Mouse (Mus musculus) layer of hippocampus, postnatal 36 days (tissue): Measurements from ENCODE around the gene Uba3. TPM values are rescaled to one million over a fixed set of nuclear protein-coding genes. Genes with fewer than 3 reads are reported as not detected.
A peak's percentile ranks its signal among the peaks of the same experiment; 100 is the strongest.

ENCODE experiments used
- DNase-seq, 2 experiments: peaks; one replicate each; pipeline ENCODE4 v3.0.0; 2022
- total RNA-seq, 2 experiments: library from RNA; stranded (reverse); gene quantifications; 2 replicates each; pipeline ENCODE4 v1.2.3; 2021

The Uba3 gene
- total RNA-seq, 2 experiments from 2014 or later: 72.2 to 78.4 TPM

DNA sequence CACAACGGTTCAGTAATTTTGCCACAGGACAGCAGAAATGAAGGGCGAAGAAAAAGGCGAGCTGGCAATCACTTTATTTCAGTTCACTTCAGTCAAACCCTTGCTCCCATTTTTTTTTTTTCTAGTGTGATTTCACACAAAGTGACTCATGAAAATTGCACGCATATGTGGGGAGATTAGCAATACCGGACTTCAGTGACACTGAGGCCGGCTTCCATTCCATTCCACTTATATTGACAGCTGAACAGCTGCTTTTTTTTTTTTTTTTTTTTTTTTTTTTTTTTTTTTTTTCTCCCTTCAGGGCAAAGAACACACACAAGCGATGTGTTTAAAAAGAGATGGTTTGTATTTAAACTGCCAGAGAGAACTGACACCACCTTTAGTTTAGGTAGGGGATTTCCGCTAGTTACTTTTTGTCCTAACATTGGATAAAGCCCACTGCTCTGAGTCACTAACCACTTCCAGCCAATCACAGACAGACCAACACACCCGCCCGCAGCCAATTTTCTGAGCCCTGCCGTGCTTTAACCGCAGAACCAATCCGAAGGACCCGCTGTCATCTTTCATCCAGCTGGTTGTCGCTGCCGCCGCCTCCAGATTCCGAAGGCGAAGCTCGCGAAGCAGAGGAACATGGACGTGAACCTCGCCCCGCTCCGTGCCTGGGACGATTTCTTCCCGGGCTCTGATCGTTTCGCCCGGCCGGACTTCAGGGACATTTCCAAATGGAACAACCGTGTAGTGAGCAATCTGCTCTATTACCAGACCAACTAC, 4.9 kb upstream of the Uba3 start, which contains the start of gene Arl6ip5:
Gene Arl6ip5, plus strand, starts transcription at position 499 of the 771 bp plus-strand sequence.
- peak; percentile 88 to 90 for DNase-seq

DNA sequence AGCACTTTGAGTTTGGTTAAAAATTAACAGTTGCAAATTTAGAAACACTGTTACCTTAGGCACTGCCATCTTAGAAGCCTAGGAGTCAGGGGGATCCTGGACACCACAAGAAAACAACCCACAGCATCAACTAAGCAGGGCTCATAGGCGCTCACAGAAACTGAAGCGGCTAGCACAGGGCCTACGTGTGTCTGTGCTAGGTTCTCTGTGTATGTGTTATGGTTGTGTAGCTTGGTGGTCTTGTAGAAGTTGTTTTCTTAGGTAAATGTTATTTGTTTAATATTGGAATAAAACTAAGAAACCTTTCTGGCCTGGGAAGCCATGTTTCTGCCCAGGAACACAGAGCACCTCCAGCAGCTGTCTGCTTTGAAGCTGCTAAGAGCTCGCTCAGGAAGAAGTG, 4.3 kb upstream of the Uba3 start:
- no peak for DNase-seq

DNA sequence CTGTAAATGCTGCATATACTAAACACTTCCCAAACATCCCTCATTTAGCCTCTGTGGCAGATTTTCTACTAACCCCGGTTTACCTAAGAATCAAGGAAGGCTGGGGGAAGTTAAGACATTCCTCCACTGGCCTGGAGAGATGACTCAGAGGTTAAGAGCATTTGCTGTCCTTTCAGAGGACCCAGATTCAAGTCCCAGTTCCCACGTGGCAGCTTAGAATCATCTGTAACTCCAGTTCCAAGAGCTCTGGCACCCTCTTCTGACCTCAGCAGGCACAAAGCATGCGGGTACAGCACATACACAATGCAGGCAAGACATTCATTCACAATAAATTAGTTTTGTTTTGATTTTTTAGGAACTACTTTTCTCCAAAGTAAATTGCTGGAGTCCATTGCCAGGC, 3.8 kb upstream of the Uba3 start:
- no peak for DNase-seq

- DNase-seq: no peak
Observed at GRCm38 (mm10) chr6:97208406-97208805, 3.0 kb upstream of the Uba3 start.

DNA sequence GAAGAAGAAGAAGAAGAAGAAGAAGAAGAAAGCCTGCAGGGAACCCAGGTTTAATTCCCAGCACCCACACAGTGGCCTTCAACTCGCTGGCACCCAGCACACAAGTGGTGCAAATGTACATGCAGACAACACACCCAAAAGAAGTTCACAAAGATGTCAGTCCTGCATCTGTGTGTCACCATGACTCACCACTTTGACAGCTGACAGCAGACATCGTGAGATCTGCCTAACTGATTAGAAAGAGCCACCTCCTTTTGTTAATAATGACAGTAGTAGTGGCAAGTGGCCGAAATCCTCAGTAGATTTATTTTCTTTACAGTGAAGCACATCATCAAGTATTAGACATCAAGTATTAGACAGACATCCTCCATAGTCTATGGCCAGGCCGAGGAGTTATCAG, 1.6 kb upstream of the Uba3 start:
- DNase-seq: no peak

DNA sequence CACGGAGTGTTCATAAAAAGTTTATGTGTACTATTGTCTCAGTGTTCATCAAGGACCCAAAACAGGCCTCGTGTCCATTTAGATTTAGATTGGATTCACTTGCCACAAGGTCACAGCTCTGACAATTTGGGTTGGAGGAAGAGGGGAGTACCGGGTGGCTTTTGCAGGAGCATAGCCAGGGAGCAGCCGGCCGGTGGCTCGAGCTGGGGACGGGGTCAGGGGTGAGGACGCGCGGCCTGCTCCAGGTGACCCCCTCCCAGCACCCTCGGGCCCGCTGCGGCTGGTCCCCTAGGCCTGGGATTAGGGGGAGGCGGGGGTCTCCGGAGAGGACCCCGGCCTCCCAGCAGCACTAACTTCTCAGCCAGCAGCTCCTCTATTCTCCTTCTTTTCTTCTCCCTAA, 495 bp downstream of the Uba3 start:
- DNase-seq: no peak

DNA sequence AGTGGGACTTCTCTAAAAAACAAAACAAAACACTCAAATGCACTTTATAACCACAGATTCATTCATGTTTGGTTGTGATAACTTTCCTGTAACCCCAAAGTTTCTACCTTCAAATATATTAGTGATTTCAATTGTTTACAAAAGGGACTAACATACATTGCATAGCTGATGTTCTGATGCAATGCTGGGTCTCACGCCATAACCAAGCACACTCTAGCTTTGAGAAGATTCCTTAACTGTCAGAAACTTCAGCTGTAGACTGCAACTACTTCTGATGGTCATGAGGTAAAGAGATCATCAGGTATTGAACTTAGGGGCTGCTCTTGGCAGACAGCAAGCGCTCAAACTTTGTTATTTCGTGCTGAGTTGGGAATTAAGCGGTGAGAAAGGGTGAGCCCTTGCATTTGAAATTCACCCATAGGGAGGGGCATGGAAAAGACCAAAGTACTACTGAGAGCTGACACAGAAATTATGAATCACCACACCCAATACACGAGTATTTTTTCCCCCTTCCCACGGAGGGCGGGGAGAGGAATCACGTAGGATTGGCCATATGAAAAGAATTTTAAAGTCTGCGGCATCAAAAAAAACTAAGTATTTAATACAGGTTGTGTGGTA, 1.1 kb downstream of the Uba3 start:
- no peak for DNase-seq

DNA sequence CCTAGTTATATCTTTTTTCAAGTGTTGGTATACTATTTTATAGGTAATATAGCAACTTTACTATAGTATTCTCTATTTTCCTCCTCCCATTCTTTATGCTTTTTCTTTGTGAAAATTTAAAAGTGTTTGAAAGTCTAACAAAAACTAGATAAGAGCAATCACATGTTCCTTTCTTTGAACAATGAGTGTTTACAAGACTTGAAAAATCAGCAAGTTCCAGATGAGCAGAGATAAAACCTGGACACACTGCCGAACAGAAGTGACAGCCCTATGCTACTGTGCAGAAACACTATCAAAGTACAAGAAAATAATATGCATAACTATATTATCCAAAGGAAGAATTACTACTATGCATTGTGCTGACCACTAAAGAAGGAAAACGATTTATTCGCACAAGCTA, 3.0 kb downstream of the Uba3 start:
- no peak for DNase-seq

DNA sequence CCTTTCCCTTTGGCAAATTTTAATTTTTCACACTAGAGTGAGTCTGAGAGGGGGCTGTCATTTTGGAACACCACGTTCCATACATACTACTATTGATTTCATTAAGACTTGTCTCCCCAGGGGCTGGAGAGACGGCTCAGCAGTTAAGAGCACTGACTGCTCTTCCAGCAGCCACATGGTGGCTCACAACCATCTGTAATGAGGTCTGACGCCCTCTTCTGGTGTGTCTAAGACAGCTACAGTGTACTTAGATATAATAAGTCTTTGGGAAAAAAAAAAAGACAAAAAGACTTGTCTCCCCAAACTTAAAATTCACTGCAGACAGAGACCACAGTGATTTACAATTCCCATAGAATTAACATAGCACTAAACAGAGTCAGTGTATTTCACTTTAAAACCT, 5.0 kb downstream of the Uba3 start:
- DNase-seq: no peak

DNA sequence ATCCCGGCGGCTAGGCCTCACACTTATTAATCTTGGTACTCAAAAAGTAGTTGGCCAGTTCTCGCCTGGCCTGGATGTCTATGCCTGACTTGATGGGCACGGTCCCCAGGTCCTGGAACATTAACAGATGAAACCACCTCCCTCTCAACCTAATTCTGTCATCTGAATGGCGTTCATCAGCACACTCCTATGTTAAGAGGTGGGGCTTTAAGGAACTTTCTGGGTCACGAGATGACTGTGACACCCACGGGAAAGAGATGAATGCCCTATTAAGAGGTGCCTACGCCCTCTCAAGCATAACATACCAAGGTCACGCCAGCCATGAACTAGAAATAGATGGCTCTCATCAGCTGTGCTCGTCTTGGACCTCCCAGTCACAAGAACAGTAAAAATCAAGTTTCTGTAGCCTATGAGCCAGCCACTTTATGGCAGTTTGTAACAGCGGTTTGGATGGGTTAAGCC, 26.0 kb downstream of the Uba3 start:
- no peak for DNase-seq

- DNase-seq: peak; percentile 95
Observed at GRCm38 (mm10) chr6:97178491-97179366, 26.7 kb downstream of the Uba3 start, which contains the start of gene Tmf1. Tmf1 (minus strand) TSS chr6:97179122.

- DNase-seq: no peak
Observed at GRCm38 (mm10) chr6:97175716-97176115, 29.7 kb downstream of the Uba3 start.

DNA sequence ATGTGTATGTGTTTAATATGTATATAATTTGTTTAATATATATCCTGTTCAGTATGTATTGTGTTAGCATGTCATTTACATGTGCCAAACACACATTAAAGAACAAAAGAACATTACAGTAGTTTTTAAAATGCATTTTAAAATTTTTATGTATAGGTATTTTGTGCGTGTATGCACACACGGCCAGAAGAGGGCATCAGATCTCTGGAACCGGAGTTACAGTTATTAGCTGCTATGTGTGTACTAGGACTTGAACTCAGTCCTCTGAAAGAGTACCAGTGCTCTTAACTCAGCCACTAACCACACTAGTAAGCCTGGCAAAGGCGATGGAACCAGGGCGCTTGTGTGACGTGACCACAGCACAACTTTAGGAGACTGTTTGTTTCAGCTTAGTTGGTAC, 55.3 kb downstream of the Uba3 start:
- DNase-seq: no peak

DNA sequence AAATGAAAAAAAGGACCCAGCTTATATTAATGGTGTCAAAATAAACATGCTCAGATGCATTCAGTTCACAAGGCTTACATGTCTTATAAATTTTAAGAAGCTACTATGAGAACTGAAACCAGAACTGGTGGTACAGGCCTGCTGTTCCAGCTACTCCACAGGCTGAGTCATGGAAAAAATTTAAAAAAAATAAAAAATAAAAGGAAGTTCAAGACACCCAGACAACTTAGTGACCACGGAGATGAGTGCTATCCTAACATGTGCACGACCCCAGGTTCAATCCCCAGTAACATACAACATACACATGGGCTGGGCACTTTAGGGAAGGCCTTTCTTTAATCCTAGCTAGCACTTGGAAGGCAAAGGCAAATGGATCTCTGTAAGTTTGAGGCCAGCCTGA, 55.7 kb downstream of the Uba3 start:
- no peak for DNase-seq

DNA sequence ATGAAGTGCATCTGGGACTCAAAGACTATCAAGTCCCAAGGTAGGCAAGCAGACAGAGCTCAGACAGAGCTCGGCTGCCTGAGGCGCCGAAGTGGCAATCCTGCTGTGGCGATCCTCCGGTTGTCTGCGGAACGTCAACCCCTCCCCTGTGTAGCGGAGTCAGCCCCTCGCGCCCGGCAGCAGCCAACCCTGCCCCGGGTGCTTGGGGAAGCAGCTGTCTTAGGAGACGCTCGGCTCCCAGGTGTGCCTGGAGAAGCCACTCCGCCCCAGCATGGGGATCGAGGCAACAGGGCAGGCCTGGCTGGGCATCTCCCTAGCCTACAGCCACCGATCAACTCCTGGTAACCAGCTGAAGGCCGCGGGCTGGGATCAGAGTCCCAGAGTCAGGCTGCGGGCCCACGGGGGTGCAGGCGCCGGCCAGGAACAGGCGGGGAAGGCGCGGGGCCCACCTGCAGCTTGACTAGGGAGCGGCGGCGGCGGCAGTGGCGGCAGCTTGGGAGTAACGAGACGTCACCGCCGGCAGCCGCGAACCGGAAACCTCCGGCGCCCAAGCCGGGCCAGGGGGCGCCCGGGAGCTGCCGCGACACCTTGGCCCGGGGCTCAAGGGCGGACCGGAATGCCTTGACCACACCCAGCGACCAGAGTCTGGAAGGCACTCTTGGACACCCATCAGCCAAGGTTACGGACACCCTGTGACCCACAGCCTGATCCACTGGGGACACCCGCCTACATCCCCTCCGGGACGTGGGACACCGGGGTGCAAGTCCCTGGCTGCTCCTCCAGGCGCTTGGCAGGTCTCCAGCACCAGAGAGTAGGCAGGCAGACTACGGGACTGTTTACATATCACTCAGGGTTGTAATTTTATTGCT, 56.8 kb downstream of the Uba3 start, which contains the start of gene Eogt:
Gene Eogt, minus strand, starts transcription at position 800 of the 869 bp plus-strand sequence.
- DNase-seq: peak; percentile 63 to 70

DNA sequence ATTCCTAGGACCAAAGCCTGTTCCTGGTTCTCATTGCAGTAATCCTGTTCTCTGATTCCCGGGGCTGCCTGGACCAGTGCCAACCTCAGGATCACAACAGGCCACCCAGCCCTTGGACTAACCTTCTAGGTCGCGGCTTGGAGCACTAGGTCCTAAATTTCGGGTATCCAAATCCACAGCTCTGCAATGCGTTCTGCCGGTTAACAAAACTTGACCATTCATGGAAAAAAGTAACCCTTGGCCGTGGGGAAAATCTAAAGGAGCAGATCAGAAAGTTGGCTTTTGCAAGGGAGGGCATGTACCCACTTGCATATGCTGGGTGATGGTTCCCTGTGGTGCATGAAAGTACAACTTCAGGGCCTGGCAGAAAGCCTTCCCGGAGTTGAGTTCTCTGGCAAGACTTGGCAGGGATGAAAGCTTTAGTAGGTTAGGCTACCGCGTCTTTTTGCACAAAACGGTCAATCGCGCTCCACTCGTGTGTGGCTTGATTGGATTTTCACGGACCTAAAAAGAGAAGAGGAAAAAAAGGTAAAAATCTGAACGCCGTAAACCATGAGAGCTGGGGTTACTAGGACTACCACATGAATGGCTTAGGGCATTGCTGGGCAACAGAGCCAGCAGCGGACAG, 57.6 kb downstream of the Uba3 start:
- peak; percentile 12 to 26 for DNase-seq

DNA sequence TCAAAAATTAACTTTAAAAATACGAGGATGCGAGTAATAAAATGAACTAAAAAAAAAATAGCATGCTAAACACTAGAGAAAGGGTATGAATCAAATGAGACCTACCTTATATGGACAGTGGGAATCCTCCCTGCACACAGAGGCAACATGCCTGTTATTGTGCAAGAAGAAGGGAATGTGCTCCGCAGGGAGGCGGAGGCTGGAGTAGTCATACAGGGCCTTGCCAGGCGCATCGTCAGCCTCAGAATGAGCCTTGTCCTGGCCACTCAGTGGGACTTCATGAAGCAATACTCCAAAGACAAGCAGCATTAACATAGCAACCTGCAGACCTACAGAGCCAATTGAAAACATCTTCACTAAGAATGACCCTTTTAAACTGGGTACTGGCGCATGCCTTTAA, 60.3 kb downstream of the Uba3 start:
- DNase-seq: no peak

DNA sequence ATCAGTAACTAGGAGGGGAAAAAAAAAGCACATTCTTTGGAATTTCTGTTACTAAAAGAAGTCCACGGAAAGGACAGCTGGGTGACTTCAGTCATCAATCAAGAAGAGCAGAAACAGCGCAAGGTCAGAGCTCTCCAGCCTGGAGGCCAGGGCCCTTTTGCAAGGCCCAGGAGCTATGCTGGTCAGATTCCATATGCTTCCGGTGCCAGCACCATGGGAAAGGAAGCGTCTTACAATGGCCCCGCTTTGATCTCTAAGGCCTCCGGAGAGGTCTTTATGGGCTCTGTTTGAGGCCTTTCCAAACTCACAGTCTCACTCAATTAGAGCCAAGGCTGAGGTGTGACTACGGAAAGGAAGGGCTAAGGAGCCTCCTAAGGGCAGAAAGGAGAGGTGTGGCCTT, 61.1 kb downstream of the Uba3 start:
- no peak for DNase-seq

GRCm38 (mm10) chr6:97142611-97143010, 62.8 kb downstream of the Uba3 start:
- DNase-seq: no peak

GRCm38 (mm10) chr6:97141811-97142210, 63.6 kb downstream of the Uba3 start:
- no peak for DNase-seq
